Mouse (Mus musculus): ENCODE measurements around the gene Bet1l. TPM values are rescaled to one million over a fixed set of nuclear protein-coding genes. Genes with fewer than 3 reads are reported as not detected.

Gene Bet1l
- polyA plus RNA-seq, 1 experiment from 2014 or later, result 39.5 TPM

DNA sequence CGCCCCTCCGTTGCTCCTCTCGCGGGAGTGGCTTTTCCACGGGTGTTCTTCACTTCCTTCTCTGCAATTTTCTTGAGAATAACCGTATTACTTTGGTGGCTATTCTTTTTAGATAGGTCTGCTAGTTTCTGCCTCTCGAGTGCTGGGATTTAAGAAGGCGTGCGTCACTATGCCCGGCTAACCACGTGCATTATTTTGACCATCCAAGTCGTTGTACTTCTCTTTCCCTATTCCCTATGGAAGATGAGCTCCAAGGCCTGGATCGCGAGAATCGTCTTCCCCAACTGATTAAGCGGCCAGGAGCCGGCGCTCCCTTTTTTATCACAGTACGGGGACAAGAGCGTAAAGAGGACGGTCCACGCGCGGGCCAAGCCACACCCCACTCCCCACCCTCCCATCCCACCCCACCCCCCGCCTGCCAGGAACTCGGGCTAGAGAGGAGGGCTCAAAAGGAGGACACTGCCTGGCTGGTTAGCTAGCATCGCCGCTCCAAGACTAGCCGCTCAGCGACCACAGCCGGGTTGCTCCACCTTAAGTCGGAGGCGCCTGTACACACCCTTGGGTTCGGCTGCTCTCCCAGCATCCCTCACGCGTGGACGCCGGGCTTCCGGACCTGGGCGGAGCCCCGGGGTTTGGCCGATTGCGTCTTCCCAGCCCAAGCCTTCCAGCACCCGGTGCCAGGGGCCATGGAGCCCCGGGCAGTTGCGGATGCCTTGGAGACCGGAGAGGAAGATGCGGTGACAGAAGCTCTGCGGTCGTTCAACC is 410 bp downstream of the Bet1l start, which contains the start of gene Ric8a:
Gene Ric8a (plus strand): TSS at position 173 of the 765 bp plus-strand sequence.
- under 1% methylated on average over 48 of the region's 50 CpGs for WGBS
- peak; percentile 85 for ATAC-seq (ENCODE audit: insufficient number of reproducible peaks, insufficient read depth, low FRiP score, low read depth)

GRCm38 (mm10) chr7:140855860-140856784 is 1.3 kb downstream of the Bet1l start, which contains the start of gene Gm45785:
Gene Gm45785 (minus strand): TSS chr7:140856331.
- peak; percentile 60 for ATAC-seq (ENCODE audit: insufficient number of reproducible peaks, insufficient read depth, low FRiP score, low read depth)
- H3K4me2 ChIP-seq (ENCODE audit: low read length), result peak within 1 kb of the TSS; percentile 83
- H3K9me3 ChIP-seq (ENCODE audit: control insufficient read depth, low read length), result no peaks in the 10 kb centered on the region
- under 1% methylated on average over 51 of the region's 51 CpGs for WGBS
- H3K36me3 ChIP-seq (ENCODE audit: control insufficient read depth, insufficient read depth, low read length), result peaks cover 60% of the 10 kb centered on the region
- H3K27me3 ChIP-seq (ENCODE audit: control insufficient read depth, insufficient read depth, low read length), result no peaks in the 10 kb centered on the region
- H3K9ac ChIP-seq (ENCODE audit: low read length), result peak within 1 kb of the TSS; percentile 93
- peak within 1 kb of the TSS; percentile 84 to 91 for H3K27ac ChIP-seq (replicated peaks in 1 of 2; ENCODE audit: control insufficient read depth in 1 of 2, insufficient read depth in 1 of 2, low read depth in 2 of 2, low read length in 2 of 2)
- peak within 1 kb of the TSS; percentile 78 to 86 for H3K4me3 ChIP-seq (ENCODE audit: control insufficient read depth in 1 of 2, insufficient read depth in 1 of 2, low read depth in 1 of 2, low read length in 2 of 2)
- peaks cover 11 to 21% of the 10 kb centered on the region in 2 experiments for H3K4me1 ChIP-seq (ENCODE audit: control insufficient read depth in 2 of 2, insufficient read depth in 2 of 2, low read length in 2 of 2)

More for the DNA sequence above, 410 bp downstream of the Bet1l start, which contains the start of gene Ric8a:
- Histone ChIP-seq H3K36me3 (ENCODE audit: control insufficient read depth, insufficient read depth, low read length) (peaks cover 63% of the 10 kb centered on the region), H3K9me3 (ENCODE audit: control insufficient read depth, low read length) (no peaks in the 10 kb centered on the region), H3K4me1 (ENCODE audit: control insufficient read depth in 2 of 2, insufficient read depth in 2 of 2, low read length in 2 of 2) (peaks cover 11 to 21% of the 10 kb centered on the region in 2 experiments), H3K27me3 (ENCODE audit: control insufficient read depth, insufficient read depth, low read length) (no peaks in the 10 kb centered on the region), H3K27ac (replicated peaks in 1 of 2; ENCODE audit: control insufficient read depth in 1 of 2, insufficient read depth in 1 of 2, low read depth in 2 of 2, low read length in 2 of 2) (peak within 1 kb of the TSS; percentile 84 to 91), H3K4me3 (ENCODE audit: control insufficient read depth in 1 of 2, insufficient read depth in 1 of 2, low read depth in 1 of 2, low read length in 2 of 2) (peak within 1 kb of the TSS; percentile 78 to 86), H3K4me2 (ENCODE audit: low read length) (peak within 1 kb of the TSS; percentile 83), H3K9ac (ENCODE audit: low read length) (peak within 1 kb of the TSS; percentile 93)

DNA sequence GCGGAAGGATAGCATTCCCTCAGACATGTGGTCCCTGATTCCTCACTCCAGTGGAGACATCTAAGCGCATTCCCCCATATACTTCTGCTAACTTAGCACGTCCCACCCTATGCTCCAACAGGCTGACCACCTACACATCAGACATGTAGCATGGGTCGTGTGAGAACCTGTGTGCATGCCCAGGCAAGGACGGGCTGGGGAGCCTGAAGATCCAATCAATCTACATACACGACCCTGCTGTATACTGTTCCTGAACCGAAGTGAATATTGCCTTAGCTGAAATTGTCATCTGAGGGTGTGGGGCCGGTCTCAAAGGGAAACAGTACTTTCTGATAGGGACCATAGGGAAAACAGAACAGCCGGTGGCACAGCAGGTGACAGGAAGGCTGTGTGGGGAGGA is 2.2 kb downstream of the Bet1l start:
- peak overlapping the region; percentile 93 for H3K9ac ChIP-seq (ENCODE audit: low read length)
- peak overlapping the region in 1 of 2 experiments; percentile 91; a peak in 1 of 4 replicates for H3K27ac ChIP-seq (replicated peaks in 1 of 2; ENCODE audit: control insufficient read depth in 1 of 2, insufficient read depth in 1 of 2, low read depth in 2 of 2, low read length in 2 of 2)
- 65% methylated on average over 9 of the region's 9 CpGs for WGBS
- no peaks in the 10 kb centered on the region for H3K9me3 ChIP-seq (ENCODE audit: control insufficient read depth, low read length)
- H3K4me1 ChIP-seq (ENCODE audit: control insufficient read depth in 2 of 2, insufficient read depth in 2 of 2, low read length in 2 of 2), result peaks cover 11 to 21% of the 10 kb centered on the region in 2 experiments
- H3K4me2 ChIP-seq (ENCODE audit: low read length), result peak overlapping the region; percentile 83
- peaks cover 50% of the 10 kb centered on the region for H3K36me3 ChIP-seq (ENCODE audit: control insufficient read depth, insufficient read depth, low read length)
- no peak for ATAC-seq (ENCODE audit: insufficient number of reproducible peaks, insufficient read depth, low FRiP score, low read depth)
- H3K27me3 ChIP-seq (ENCODE audit: control insufficient read depth, insufficient read depth, low read length), result no peaks in the 10 kb centered on the region
- H3K4me3 ChIP-seq (ENCODE audit: control insufficient read depth in 1 of 2, insufficient read depth in 1 of 2, low read depth in 1 of 2, low read length in 2 of 2), result peak overlapping the region; percentile 78 to 86

GRCm38 (mm10) chr7:140854483-140854882 is 2.9 kb downstream of the Bet1l start:
- Histone ChIP-seq H3K4me2 (ENCODE audit: low read length) (no peak overlapping the region), H3K9ac (ENCODE audit: low read length) (no peak overlapping the region), H3K27ac (replicated peaks in 1 of 2; ENCODE audit: control insufficient read depth in 1 of 2, insufficient read depth in 1 of 2, low read depth in 2 of 2, low read length in 2 of 2) (no peak overlapping the region), H3K4me1 (ENCODE audit: control insufficient read depth in 2 of 2, insufficient read depth in 2 of 2, low read length in 2 of 2) (peaks cover 11 to 21% of the 10 kb centered on the region in 2 experiments), H3K27me3 (ENCODE audit: control insufficient read depth, insufficient read depth, low read length) (no peaks in the 10 kb centered on the region), H3K4me3 (ENCODE audit: control insufficient read depth in 1 of 2, insufficient read depth in 1 of 2, low read depth in 1 of 2, low read length in 2 of 2) (no peak overlapping the region), H3K9me3 (ENCODE audit: control insufficient read depth, low read length) (no peaks in the 10 kb centered on the region), H3K36me3 (ENCODE audit: control insufficient read depth, insufficient read depth, low read length) (peaks cover 43% of the 10 kb centered on the region)
- WGBS, result 94% methylated on average over 18 of the region's 18 CpGs
- no peak for ATAC-seq (ENCODE audit: insufficient number of reproducible peaks, insufficient read depth, low FRiP score, low read depth)

GRCm38 (mm10) chr7:140853386-140853785 is 4.0 kb downstream of the Bet1l start:
- no peak overlapping the region for H3K4me3 ChIP-seq (ENCODE audit: control insufficient read depth in 1 of 2, insufficient read depth in 1 of 2, low read depth in 1 of 2, low read length in 2 of 2)
- 83% methylated on average over 9 of the region's 9 CpGs for WGBS
- no peak for ATAC-seq (ENCODE audit: insufficient number of reproducible peaks, insufficient read depth, low FRiP score, low read depth)
- H3K4me1 ChIP-seq (ENCODE audit: control insufficient read depth in 2 of 2, insufficient read depth in 2 of 2, low read length in 2 of 2), result peaks cover 9 to 15% of the 10 kb centered on the region in 2 experiments
- H3K9ac ChIP-seq (ENCODE audit: low read length), result no peak overlapping the region
- no peaks in the 10 kb centered on the region for H3K27me3 ChIP-seq (ENCODE audit: control insufficient read depth, insufficient read depth, low read length)
- no peak overlapping the region for H3K4me2 ChIP-seq (ENCODE audit: low read length)
- no peaks in the 10 kb centered on the region for H3K9me3 ChIP-seq (ENCODE audit: control insufficient read depth, low read length)
- no peak overlapping the region for H3K27ac ChIP-seq (replicated peaks in 1 of 2; ENCODE audit: control insufficient read depth in 1 of 2, insufficient read depth in 1 of 2, low read depth in 2 of 2, low read length in 2 of 2)
- peaks cover 33% of the 10 kb centered on the region for H3K36me3 ChIP-seq (ENCODE audit: control insufficient read depth, insufficient read depth, low read length)

- 88% methylated on average over 4 of the region's 4 CpGs for WGBS
- Histone ChIP-seq H3K4me1 (ENCODE audit: control insufficient read depth in 2 of 2, insufficient read depth in 2 of 2, low read length in 2 of 2) (peaks cover 7 to 8% of the 10 kb centered on the region in 2 experiments), H3K27ac (replicated peaks in 1 of 2; ENCODE audit: control insufficient read depth in 1 of 2, insufficient read depth in 1 of 2, low read depth in 2 of 2, low read length in 2 of 2) (no peak overlapping the region), H3K27me3 (ENCODE audit: control insufficient read depth, insufficient read depth, low read length) (no peaks in the 10 kb centered on the region), H3K4me2 (ENCODE audit: low read length) (no peak overlapping the region), H3K36me3 (ENCODE audit: control insufficient read depth, insufficient read depth, low read length) (peaks cover 32% of the 10 kb centered on the region), H3K9me3 (ENCODE audit: control insufficient read depth, low read length) (no peaks in the 10 kb centered on the region), H3K4me3 (ENCODE audit: control insufficient read depth in 1 of 2, insufficient read depth in 1 of 2, low read depth in 1 of 2, low read length in 2 of 2) (no peak overlapping the region), H3K9ac (ENCODE audit: low read length) (no peak overlapping the region)
- no peak for ATAC-seq (ENCODE audit: insufficient number of reproducible peaks, insufficient read depth, low FRiP score, low read depth)
Observed at GRCm38 (mm10) chr7:140851916-140852315, 5.5 kb downstream of the Bet1l start.

- H3K27me3 ChIP-seq (ENCODE audit: control insufficient read depth, insufficient read depth, low read length), result peaks cover 11% of the 10 kb centered on the region; the same call in 1 of the 2 replicates
- no peak for ATAC-seq (ENCODE audit: insufficient number of reproducible peaks, insufficient read depth, low FRiP score, low read depth)
- 89% methylated on average over 10 of the region's 10 CpGs for WGBS
Observed at GRCm38 (mm10) chr7:140848591-140848990, 8.8 kb downstream of the Bet1l start.

More at GRCm38 (mm10) chr7:140848591-140848990, 8.8 kb downstream of the Bet1l start:
- Histone ChIP-seq H3K4me3 (ENCODE audit: control insufficient read depth in 1 of 2, insufficient read depth in 1 of 2, low read depth in 1 of 2, low read length in 2 of 2) (no peak overlapping the region), H3K9ac (ENCODE audit: low read length) (no peak overlapping the region), H3K4me1 (ENCODE audit: control insufficient read depth in 2 of 2, insufficient read depth in 2 of 2, low read length in 2 of 2) (peaks cover 0 to 5% of the 10 kb centered on the region in 2 experiments; a peak in 3 of 4 replicates), H3K36me3 (ENCODE audit: control insufficient read depth, insufficient read depth, low read length) (peaks cover 21% of the 10 kb centered on the region), H3K27ac (replicated peaks in 1 of 2; ENCODE audit: control insufficient read depth in 1 of 2, insufficient read depth in 1 of 2, low read depth in 2 of 2, low read length in 2 of 2) (no peak overlapping the region), H3K9me3 (ENCODE audit: control insufficient read depth, low read length) (no peaks in the 10 kb centered on the region), H3K4me2 (ENCODE audit: low read length) (no peak overlapping the region)
